Mouse (Mus musculus): ENCODE data around the gene Pdzd2. TPM values are rescaled to one million over a fixed set of nuclear protein-coding genes. Genes with fewer than 3 reads are reported as not detected.

Gene Pdzd2
- polyA plus RNA-seq, 1 experiment from 2014 or later: 27.0 TPM

DNA sequence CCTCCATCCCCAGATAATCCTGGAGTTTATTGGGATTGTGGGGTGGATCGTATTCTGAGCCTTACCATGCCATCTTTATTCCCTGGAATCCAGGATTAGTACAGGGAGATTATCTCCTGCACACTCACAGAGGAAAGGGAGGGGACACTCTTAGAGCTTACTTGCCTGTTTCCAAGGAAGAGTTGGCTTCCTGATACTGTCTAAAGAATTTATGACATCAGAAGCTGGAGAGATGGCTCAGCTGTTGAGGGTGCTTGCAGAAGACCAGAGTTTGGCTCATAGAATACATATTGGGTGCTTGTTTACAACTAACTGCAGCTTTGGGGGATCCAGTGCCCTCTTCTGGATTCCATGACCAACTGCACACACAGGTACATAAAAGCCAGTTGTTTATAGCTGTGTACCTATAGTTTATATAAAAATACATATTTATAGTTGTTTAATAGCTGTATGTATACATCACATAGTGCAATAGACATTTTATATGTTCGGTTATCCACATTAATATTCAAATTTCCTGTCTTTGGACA is 385.4 kb downstream of the Pdzd2 start:
- H3K27me3 ChIP-seq (ENCODE audit: control insufficient read depth, insufficient read depth, low read length): no peaks in the 10 kb centered on the region
- no peaks in the 10 kb centered on the region for H3K4me1 ChIP-seq (ENCODE audit: control insufficient read depth, insufficient read depth, low read length)
- no peaks in the 10 kb centered on the region for H3K9me3 ChIP-seq (replicated peaks; ENCODE audit: control insufficient read depth, low read length)
- no peak overlapping the region for H3K4me3 ChIP-seq (replicated peaks; ENCODE audit: low read length)
- no peak overlapping the region for H3K4me2 ChIP-seq (ENCODE audit: low read depth, low read length)
- no peak overlapping the region for H3K9ac ChIP-seq (ENCODE audit: low read length)
- H3K36me3 ChIP-seq (ENCODE audit: control insufficient read depth, insufficient read depth, low read length): peaks cover 15% of the 10 kb centered on the region; the same call in 1 of the 2 replicates
- no peak overlapping the region for H3K27ac ChIP-seq (ENCODE audit: low read length)
- 96% methylated on average over 2 of the region's 2 CpGs for WGBS
- ATAC-seq (ENCODE audit: insufficient read depth, low FRiP score): no peak

- no peak overlapping the region for H3K4me3 ChIP-seq (replicated peaks; ENCODE audit: low read length)
- no peaks in the 10 kb centered on the region for H3K4me1 ChIP-seq (ENCODE audit: control insufficient read depth, insufficient read depth, low read length)
- no peak for ATAC-seq (ENCODE audit: insufficient read depth, low FRiP score)
- H3K4me2 ChIP-seq (ENCODE audit: low read depth, low read length): no peak overlapping the region
- no peaks in the 10 kb centered on the region for H3K9me3 ChIP-seq (replicated peaks; ENCODE audit: control insufficient read depth, low read length)
- 91% methylated on average over 7 of the region's 7 CpGs for WGBS
- H3K27me3 ChIP-seq (ENCODE audit: control insufficient read depth, insufficient read depth, low read length): no peaks in the 10 kb centered on the region
- no peak overlapping the region for H3K27ac ChIP-seq (ENCODE audit: low read length)
- no peak overlapping the region for H3K9ac ChIP-seq (ENCODE audit: low read length)
- H3K36me3 ChIP-seq (ENCODE audit: control insufficient read depth, insufficient read depth, low read length): peaks cover 14% of the 10 kb centered on the region; the same call in 1 of the 2 replicates
Observed at GRCm38 (mm10) chr15:12351470-12351869, 388.3 kb downstream of the Pdzd2 start.

DNA sequence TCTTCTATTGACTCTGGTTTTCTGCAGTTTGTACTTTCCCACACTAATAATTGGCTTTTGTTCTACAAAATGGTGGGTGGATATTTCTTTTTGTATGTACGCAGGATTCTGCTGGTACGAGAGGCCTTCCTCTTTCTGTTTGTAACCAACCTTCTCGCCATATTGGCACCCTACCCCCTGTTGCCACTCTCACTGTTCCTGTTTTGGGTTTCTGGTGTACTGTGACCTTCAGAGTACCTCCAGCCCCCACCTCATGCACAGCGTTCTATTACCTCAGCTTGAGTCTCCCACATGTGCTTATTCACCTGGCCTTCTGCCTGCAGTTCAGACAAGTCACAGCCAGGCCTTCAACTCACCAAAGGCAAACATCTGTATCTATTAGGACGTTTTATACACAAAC is 389.9 kb downstream of the Pdzd2 start:
- H3K9me3 ChIP-seq (replicated peaks; ENCODE audit: control insufficient read depth, low read length): no peaks in the 10 kb centered on the region
- H3K27me3 ChIP-seq (ENCODE audit: control insufficient read depth, insufficient read depth, low read length): no peaks in the 10 kb centered on the region
- H3K4me2 ChIP-seq (ENCODE audit: low read depth, low read length): no peak overlapping the region
- H3K4me1 ChIP-seq (ENCODE audit: control insufficient read depth, insufficient read depth, low read length): no peaks in the 10 kb centered on the region
- no peak for ATAC-seq (ENCODE audit: insufficient read depth, low FRiP score)
- no peak overlapping the region for H3K4me3 ChIP-seq (replicated peaks; ENCODE audit: low read length)
- WGBS: 78% methylated on average over 5 of the region's 5 CpGs
- no peak overlapping the region for H3K27ac ChIP-seq (ENCODE audit: low read length)
- H3K36me3 ChIP-seq (ENCODE audit: control insufficient read depth, insufficient read depth, low read length): peaks cover 10% of the 10 kb centered on the region; the same call in 1 of the 2 replicates
- H3K9ac ChIP-seq (ENCODE audit: low read length): no peak overlapping the region

DNA sequence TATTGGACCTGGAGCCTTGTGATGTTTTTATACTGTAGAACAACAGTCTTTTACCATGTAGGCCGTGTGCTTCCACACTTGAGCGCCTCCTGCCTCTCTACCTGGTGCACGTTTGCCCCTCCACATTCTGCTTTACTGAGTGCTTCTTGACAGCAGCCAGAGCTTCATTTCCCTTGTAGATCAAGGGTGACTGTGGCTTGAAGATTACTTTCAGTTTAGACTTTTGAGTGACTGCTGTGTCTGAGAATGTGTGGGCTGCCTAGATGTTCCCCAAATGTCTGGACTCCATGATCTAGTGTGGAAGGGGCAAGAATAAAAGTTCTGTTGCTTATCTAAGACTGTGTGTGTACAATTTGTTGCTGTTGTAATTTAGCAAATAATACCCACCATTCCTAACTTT is 390.8 kb downstream of the Pdzd2 start:
- Histone ChIP-seq H3K9ac (ENCODE audit: low read length) (no peak overlapping the region), H3K4me1 (ENCODE audit: control insufficient read depth, insufficient read depth, low read length) (no peaks in the 10 kb centered on the region), H3K36me3 (ENCODE audit: control insufficient read depth, insufficient read depth, low read length) (peaks cover 10% of the 10 kb centered on the region; the same call in 1 of the 2 replicates), H3K4me3 (replicated peaks; ENCODE audit: low read length) (no peak overlapping the region), H3K27me3 (ENCODE audit: control insufficient read depth, insufficient read depth, low read length) (no peaks in the 10 kb centered on the region), H3K27ac (ENCODE audit: low read length) (no peak overlapping the region), H3K4me2 (ENCODE audit: low read depth, low read length) (no peak overlapping the region), H3K9me3 (replicated peaks; ENCODE audit: control insufficient read depth, low read length) (no peaks in the 10 kb centered on the region)
- no peak for ATAC-seq (ENCODE audit: insufficient read depth, low FRiP score)
- WGBS: 93% methylated on average over 3 of the region's 3 CpGs

GRCm38 (mm10) chr15:12346916-12347315 is 392.8 kb downstream of the Pdzd2 start:
- Histone ChIP-seq H3K27ac (ENCODE audit: low read length) (no peak overlapping the region), H3K9ac (ENCODE audit: low read length) (no peak overlapping the region), H3K27me3 (ENCODE audit: control insufficient read depth, insufficient read depth, low read length) (no peaks in the 10 kb centered on the region), H3K4me2 (ENCODE audit: low read depth, low read length) (no peak overlapping the region), H3K36me3 (ENCODE audit: control insufficient read depth, insufficient read depth, low read length) (peaks cover 8% of the 10 kb centered on the region; the same call in 1 of the 2 replicates), H3K9me3 (replicated peaks; ENCODE audit: control insufficient read depth, low read length) (no peaks in the 10 kb centered on the region), H3K4me3 (replicated peaks; ENCODE audit: low read length) (no peak overlapping the region), H3K4me1 (ENCODE audit: control insufficient read depth, insufficient read depth, low read length) (no peaks in the 10 kb centered on the region)
- 92% methylated on average over 3 of the region's 3 CpGs for WGBS
- no peak for ATAC-seq (ENCODE audit: insufficient read depth, low FRiP score)

- WGBS: 34% methylated on average over 4 of the region's 4 CpGs
- Histone ChIP-seq H3K36me3 (ENCODE audit: control insufficient read depth, insufficient read depth, low read length) (peaks cover 8% of the 10 kb centered on the region; the same call in 1 of the 2 replicates), H3K27ac (ENCODE audit: low read length) (no peak overlapping the region), H3K9me3 (replicated peaks; ENCODE audit: control insufficient read depth, low read length) (no peaks in the 10 kb centered on the region), H3K4me2 (ENCODE audit: low read depth, low read length) (no peak overlapping the region), H3K4me1 (ENCODE audit: control insufficient read depth, insufficient read depth, low read length) (peaks cover 4% of the 10 kb centered on the region), H3K9ac (ENCODE audit: low read length) (no peak overlapping the region), H3K27me3 (ENCODE audit: control insufficient read depth, insufficient read depth, low read length) (no peaks in the 10 kb centered on the region), H3K4me3 (replicated peaks; ENCODE audit: low read length) (no peak overlapping the region)
- no peak for ATAC-seq (ENCODE audit: insufficient read depth, low FRiP score)
Observed at GRCm38 (mm10) chr15:12341401-12341758, 398.3 kb downstream of the Pdzd2 start.

- no peaks in the 10 kb centered on the region for H3K27me3 ChIP-seq (ENCODE audit: control insufficient read depth, insufficient read depth, low read length)
- 63% methylated on average over 5 of the region's 5 CpGs for WGBS
- peaks cover 8% of the 10 kb centered on the region; the same call in 1 of the 2 replicates for H3K36me3 ChIP-seq (ENCODE audit: control insufficient read depth, insufficient read depth, low read length)
- no peak overlapping the region for H3K9ac ChIP-seq (ENCODE audit: low read length)
- H3K4me3 ChIP-seq (replicated peaks; ENCODE audit: low read length): no peak overlapping the region
- no peak overlapping the region for H3K4me2 ChIP-seq (ENCODE audit: low read depth, low read length)
- no peaks in the 10 kb centered on the region for H3K9me3 ChIP-seq (replicated peaks; ENCODE audit: control insufficient read depth, low read length)
- no peak overlapping the region for H3K27ac ChIP-seq (ENCODE audit: low read length)
- peaks cover 4% of the 10 kb centered on the region for H3K4me1 ChIP-seq (ENCODE audit: control insufficient read depth, insufficient read depth, low read length)
- no peak for ATAC-seq (ENCODE audit: insufficient read depth, low FRiP score)
Observed at GRCm38 (mm10) chr15:12340536-12341400, 399.0 kb downstream of the Pdzd2 start.

DNA sequence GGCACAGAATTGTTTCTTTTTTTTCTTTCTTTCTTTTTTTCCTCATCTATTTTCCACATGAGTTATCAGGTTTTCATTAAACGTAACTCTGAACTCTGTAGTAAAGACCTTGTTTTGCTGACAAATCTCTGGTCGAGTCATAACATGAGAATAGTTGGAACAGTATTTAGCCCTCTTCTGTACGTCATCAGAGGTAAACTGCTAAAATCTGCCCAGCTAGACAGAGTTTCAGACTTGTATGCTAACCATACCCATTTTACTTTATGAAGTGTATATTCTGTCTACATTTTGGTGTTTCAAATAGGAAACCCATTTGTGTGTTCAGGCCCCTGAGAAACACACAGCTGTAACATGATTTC is 402.0 kb downstream of the Pdzd2 start:
- WGBS: 60% methylated on average over 3 of the region's 3 CpGs
- no peak overlapping the region for H3K9ac ChIP-seq (ENCODE audit: low read length)
- no peaks in the 10 kb centered on the region for H3K27me3 ChIP-seq (ENCODE audit: control insufficient read depth, insufficient read depth, low read length)
- H3K36me3 ChIP-seq (ENCODE audit: control insufficient read depth, insufficient read depth, low read length): 0 out of 2 replicates have a peak, but pooled peaks cover under 1% of the 10 kb centered on the region
- ATAC-seq (ENCODE audit: insufficient read depth, low FRiP score): no peak
- no peak overlapping the region for H3K4me2 ChIP-seq (ENCODE audit: low read depth, low read length)
- H3K27ac ChIP-seq (ENCODE audit: low read length): no peak overlapping the region
- no peaks in the 10 kb centered on the region for H3K9me3 ChIP-seq (replicated peaks; ENCODE audit: control insufficient read depth, low read length)
- H3K4me1 ChIP-seq (ENCODE audit: control insufficient read depth, insufficient read depth, low read length): peaks cover 4% of the 10 kb centered on the region
- H3K4me3 ChIP-seq (replicated peaks; ENCODE audit: low read length): no peak overlapping the region

- Histone ChIP-seq H3K9me3 (replicated peaks; ENCODE audit: control insufficient read depth, low read length) (no peaks in the 10 kb centered on the region), H3K36me3 (ENCODE audit: control insufficient read depth, insufficient read depth, low read length) (no peaks in the 10 kb centered on the region), H3K9ac (ENCODE audit: low read length) (no peak overlapping the region), H3K4me2 (ENCODE audit: low read depth, low read length) (no peak overlapping the region), H3K27ac (ENCODE audit: low read length) (no peak overlapping the region), H3K4me1 (ENCODE audit: control insufficient read depth, insufficient read depth, low read length) (peaks cover 4% of the 10 kb centered on the region), H3K4me3 (replicated peaks; ENCODE audit: low read length) (no peak overlapping the region), H3K27me3 (ENCODE audit: control insufficient read depth, insufficient read depth, low read length) (no peaks in the 10 kb centered on the region)
- 85% methylated on average over 4 of the region's 4 CpGs for WGBS
- ATAC-seq (ENCODE audit: insufficient read depth, low FRiP score): no peak
Observed at GRCm38 (mm10) chr15:12337030-12337778, 402.5 kb downstream of the Pdzd2 start.

All from stomach, embryonic 16.5 days (tissue).